Mouse (Mus musculus) C2C12 (cell line): ENCODE data around the gene Il17rc.

ENCODE experiments used
- CTCF ChIP-seq: IDR thresholded peaks from one replicate; pipeline ENCODE4 v1.5.1; 2011; ENCODE audit not compliant: control insufficient read depth, insufficient read depth, insufficient read length
- MYOD1 ChIP-seq: IDR thresholded peaks from one replicate; pipeline ENCODE4 v1.6.1; 2011; ENCODE audit warnings: low read depth; ENCODE audit not compliant: control insufficient read depth, insufficient read length

DNA sequence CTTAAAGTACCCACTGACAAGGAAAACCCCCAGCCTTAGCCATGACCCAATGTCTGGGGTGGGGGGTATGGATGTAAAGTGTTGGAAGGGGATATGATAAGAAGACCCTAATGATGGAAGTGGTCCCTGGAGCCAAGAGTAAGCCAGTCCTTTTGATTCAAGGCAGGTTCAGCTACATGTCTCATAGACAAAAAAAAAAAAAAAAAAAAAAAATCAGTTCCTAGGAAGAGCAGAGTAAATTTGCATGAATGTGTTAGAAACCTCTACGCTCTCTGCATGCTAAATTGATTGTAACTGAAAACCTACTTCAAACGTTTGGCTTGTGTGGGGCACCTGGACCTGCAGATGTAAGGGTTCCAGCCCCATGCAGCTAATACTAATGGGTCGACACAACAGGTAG lies 39.4 kb upstream of the Il17rc start:
- TF ChIP-seq MYOD1 (no peak), CTCF (no peak)
